Mouse (Mus musculus): ENCODE measurements around the gene Lmcd1. TPM values are rescaled to one million over a fixed set of nuclear protein-coding genes. Genes with fewer than 3 reads are reported as not detected.
A peak's percentile ranks its signal among the peaks of the same experiment; 100 is the strongest.

Gene Lmcd1
- total RNA-seq, 2 experiments from 2014 or later = 10.7 to 18.7 TPM

DNA sequence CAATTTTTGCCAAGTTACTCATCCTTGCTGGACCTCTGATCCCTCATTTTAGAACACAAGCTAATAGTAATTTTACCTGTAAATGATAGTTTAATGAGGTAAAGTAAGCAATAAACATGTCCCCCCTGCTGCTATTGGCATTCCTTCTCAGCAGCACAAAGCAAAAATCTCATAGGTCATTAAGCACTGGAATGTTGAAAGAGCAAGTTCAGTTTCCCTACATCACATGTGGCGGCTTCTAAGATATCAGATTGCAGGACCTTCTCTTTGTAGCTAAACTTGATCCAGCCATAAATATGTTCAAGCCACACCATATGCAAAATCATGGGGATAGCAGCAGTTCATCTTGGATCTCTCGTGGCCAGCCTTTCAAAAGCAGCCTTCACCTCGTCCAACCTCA, 7.4 kb downstream of the Lmcd1 start:
- ATAC-seq (replicated peaks; ENCODE audit: low FRiP score, low TSS enrichment, poor library complexity, severe bottlenecking) = no peak

GRCm38 (mm10) chr6:112281935-112282334, 8.4 kb downstream of the Lmcd1 start:
- ATAC-seq (replicated peaks; ENCODE audit: low FRiP score, low TSS enrichment, poor library complexity, severe bottlenecking) = no peak

GRCm38 (mm10) chr6:112284087-112284486, 10.5 kb downstream of the Lmcd1 start:
- ATAC-seq (replicated peaks; ENCODE audit: low FRiP score, low TSS enrichment, poor library complexity, severe bottlenecking) = no peak

- ATAC-seq (replicated peaks; ENCODE audit: low FRiP score, low TSS enrichment, poor library complexity, severe bottlenecking) = no peak
Measured at GRCm38 (mm10) chr6:112287671-112288070, 14.1 kb downstream of the Lmcd1 start.

- ATAC-seq (replicated peaks; ENCODE audit: low FRiP score, low TSS enrichment, poor library complexity, severe bottlenecking) = no peak
Measured at GRCm38 (mm10) chr6:112288271-112288670, 14.7 kb downstream of the Lmcd1 start.

DNA sequence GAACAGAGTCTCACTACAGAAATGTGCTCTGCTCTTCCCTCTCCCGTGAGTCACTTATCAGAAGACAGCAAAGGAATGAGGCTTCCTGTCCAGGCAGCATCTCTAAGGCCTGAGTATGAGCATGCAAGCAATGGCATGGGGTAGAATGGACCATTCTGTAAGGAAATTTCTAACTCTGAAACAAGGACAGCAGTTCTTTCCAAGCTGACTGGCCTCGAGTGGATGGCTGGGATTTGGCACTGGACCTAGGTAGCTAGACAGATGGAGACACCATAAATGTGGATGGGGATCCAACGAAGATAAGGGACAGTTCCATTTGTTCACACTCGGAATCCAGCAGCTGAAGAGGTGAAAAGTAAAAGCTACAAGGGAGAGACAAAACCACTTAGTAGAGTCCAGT, 17.6 kb downstream of the Lmcd1 start:
- ATAC-seq (replicated peaks; ENCODE audit: low FRiP score, low TSS enrichment, poor library complexity, severe bottlenecking) = no peak

- ATAC-seq (replicated peaks; ENCODE audit: low FRiP score, low TSS enrichment, poor library complexity, severe bottlenecking) = no peak
Measured at GRCm38 (mm10) chr6:112293320-112293719, 19.8 kb downstream of the Lmcd1 start.

DNA sequence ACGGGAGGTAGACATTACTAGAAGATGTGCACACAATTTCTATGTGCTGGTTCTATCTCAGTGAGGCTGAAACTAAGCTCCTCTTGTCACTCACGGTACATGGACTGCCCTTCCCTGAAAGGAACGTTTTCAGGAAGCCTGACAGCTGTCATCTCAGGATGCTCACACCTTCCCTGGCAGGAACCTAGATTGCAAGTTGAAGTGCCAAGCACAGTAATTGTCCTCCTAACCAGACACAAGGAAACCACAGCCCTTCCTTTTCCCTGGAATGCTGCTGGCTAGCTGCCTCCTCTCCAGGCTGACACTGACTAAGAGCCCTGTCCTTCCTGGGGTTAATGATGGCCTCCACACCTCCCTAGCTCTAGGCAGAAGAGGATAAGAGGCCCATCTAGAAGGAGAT, 21.7 kb downstream of the Lmcd1 start:
- no peak for ATAC-seq (replicated peaks; ENCODE audit: low FRiP score, low TSS enrichment, poor library complexity, severe bottlenecking)

DNA sequence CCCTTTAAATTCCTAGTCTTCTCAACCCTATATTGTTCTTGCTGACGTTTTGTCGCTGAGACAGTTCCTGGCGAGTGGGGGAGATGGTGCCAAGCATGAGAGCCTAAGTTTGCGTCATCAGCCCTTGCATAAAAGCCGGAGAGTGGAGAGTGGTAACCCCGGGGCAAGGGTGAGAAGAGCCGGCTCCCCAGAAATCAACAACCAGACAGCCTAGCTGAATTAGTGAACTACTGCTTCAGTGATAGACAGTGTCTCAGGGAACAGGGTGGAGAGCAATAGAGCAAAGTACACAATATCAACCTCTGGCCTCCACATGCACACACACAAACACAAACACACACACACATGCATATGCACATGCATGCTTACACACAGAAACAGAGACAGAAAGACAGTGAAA, 26.6 kb downstream of the Lmcd1 start:
- ATAC-seq (replicated peaks; ENCODE audit: low FRiP score, low TSS enrichment, poor library complexity, severe bottlenecking) = no peak

DNA sequence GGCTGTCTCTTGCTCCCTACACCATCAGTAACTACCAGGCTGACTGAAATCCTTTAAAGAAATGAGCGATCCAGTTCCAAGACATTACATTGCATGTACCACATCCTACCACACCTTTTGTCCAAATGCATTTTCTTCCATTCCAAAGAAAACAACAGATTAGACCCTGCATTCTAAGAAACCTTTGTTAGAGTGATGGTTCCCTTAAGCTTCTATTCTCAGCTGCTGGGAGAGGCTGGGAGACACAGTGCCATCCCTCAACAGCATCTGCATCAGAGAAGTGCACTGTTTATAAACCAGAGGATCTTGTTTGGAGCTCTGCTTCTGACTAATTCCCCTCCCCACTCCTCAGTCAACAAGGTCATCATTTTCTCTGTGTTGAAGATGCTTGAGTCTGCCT, 27.1 kb downstream of the Lmcd1 start:
- no peak for ATAC-seq (replicated peaks; ENCODE audit: low FRiP score, low TSS enrichment, poor library complexity, severe bottlenecking)

GRCm38 (mm10) chr6:112302248-112302647, 28.7 kb downstream of the Lmcd1 start:
- peak; percentile 93 for ATAC-seq (replicated peaks; ENCODE audit: low FRiP score, low TSS enrichment, poor library complexity, severe bottlenecking)

DNA sequence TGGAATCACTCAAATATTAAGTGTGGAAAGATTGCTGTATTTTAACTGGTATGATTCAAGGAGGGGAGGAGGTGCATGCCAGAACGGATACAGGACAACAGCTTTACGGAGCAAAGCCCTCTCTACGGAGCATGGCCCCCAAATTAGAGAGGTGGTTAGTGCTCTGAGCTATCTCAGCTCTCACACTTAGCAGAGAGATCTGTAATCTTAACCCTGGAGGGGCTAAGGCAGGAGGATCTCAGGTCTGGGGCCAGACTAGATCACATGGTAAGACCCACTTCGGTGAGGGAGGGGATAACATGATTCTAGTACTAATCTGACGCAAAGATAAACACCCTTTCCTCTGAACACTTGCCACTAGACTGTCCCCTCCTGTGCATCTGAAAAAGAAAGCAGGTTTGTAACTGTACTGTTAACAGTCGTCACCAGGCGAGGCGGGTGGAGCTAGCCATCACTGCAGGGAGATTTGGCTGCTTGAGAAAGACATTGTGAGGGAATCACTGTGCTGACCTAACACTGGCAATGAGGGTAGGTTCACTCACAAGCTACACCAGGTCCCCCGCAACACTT, 29.3 kb downstream of the Lmcd1 start:
- peak; percentile 83 for ATAC-seq (replicated peaks; ENCODE audit: low FRiP score, low TSS enrichment, poor library complexity, severe bottlenecking)

- ATAC-seq (replicated peaks; ENCODE audit: low FRiP score, low TSS enrichment, poor library complexity, severe bottlenecking) = no peak
Measured at GRCm38 (mm10) chr6:112304751-112305150, 31.2 kb downstream of the Lmcd1 start.

DNA sequence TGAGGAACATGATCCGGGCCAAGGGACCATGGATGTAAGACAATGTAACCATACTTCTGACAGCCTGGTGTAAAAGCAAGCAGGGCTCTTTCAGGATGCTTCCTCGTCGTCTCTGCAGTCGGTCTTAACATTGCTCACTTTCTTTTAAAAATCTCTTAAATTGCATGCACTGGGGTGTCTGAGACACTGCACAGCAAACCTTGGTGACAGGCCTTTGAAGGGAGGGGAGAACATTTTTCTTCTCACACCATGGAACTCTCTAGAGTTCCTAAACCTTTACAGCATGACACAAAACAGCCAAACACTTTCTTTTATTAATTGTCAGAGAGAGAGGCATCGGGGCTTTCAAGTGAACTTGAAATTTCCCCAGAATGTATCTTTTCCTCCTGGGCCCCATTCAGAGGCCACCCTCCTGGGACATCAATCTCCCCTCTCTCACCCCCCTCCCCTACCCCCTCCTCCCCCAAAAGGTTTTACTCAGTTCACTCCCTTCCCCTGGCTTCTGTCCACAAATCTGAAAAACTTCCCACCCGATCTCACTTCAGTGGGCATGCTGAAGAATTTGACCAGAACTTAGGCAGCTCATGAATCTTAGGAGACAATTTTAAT, 35.9 kb downstream of the Lmcd1 start:
- no peak for ATAC-seq (replicated peaks; ENCODE audit: low FRiP score, low TSS enrichment, poor library complexity, severe bottlenecking)

DNA sequence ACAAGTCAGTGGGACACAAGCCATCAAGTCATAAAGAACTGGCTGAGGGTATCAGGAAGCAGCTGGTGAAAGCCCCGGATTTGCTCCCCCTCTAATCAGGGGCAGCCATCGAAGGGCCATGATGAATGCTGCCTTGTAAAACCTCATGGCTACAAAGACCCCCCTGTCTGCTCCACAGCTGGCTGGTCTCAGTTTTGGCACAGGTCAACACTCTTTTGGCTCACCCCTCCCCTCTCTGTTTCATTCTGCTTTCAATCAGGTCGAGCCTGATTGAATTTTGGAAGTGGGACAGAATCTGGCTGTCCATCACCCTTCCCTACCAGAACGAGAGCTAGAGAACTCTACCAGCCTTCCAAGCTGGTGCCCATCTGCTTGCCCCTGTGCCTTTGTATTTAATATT, 37.8 kb downstream of the Lmcd1 start:
- ATAC-seq (replicated peaks; ENCODE audit: low FRiP score, low TSS enrichment, poor library complexity, severe bottlenecking) = no peak

DNA sequence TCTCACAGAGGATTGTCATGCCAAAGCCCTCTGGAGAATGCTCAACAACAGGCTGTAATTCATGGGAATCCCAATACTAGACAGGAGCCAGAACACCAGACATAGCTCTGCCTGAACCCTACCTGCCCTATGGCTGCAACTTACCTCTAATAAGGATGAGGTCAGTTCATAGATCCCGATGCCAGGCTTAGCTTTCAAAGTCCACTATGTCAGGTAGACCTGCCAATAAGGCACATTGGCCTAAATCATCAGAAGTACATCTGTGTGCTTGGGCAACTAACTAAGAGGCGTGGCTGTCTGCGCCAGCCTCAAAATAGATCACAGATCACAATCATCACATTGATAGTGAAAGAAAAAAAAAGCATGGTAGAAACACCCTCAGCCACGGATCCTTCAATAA, 45.9 kb downstream of the Lmcd1 start:
- no peak for ATAC-seq (replicated peaks; ENCODE audit: low FRiP score, low TSS enrichment, poor library complexity, severe bottlenecking)

DNA sequence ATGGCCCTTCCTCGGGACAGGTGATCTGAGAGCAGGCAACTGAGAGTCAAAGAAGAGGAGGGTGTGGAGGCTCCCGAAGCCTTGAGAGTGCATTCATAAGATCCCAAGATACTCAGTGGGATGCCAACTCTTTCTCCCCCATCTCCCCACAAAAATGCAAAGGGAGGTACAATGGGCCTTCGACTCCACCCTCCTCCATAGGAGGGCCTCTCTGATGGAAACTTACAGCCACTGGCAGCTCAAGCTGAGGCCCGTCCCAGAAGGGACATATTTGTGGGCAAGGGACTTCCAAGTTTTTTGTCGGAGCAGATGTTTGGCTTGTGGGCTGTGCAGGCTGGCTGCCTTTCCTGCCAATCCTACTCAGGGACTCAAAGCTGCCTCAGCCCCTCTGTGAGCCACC, 47.1 kb downstream of the Lmcd1 start:
- no peak for ATAC-seq (replicated peaks; ENCODE audit: low FRiP score, low TSS enrichment, poor library complexity, severe bottlenecking)

GRCm38 (mm10) chr6:112322916-112323315, 49.4 kb downstream of the Lmcd1 start:
- ATAC-seq (replicated peaks; ENCODE audit: low FRiP score, low TSS enrichment, poor library complexity, severe bottlenecking) = no peak

DNA sequence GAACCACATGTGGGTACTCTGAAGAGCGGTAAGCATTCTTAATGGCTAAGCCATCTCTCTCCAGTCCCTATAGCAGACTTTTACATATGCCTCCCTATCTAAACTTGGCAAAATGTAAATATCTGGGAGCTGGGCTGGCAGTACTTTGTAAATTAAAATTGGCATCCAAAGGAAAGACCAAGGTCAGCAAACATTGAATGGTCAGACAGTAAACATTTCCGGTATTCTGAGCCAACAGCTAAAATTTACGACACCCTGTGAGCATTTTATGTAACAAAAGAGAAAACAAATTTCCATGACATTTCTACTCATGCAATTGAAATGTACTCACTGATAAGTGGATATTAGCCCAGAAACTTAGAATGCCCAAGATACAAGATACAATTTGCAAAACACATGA, 51.7 kb downstream of the Lmcd1 start:
- no peak for ATAC-seq (replicated peaks; ENCODE audit: low FRiP score, low TSS enrichment, poor library complexity, severe bottlenecking)

- ATAC-seq (replicated peaks; ENCODE audit: low FRiP score, low TSS enrichment, poor library complexity, severe bottlenecking) = no peak
Measured at GRCm38 (mm10) chr6:112327793-112328192, 54.2 kb downstream of the Lmcd1 start.

- ATAC-seq (replicated peaks; ENCODE audit: low FRiP score, low TSS enrichment, poor library complexity, severe bottlenecking) = no peak
Measured at GRCm38 (mm10) chr6:112330520-112331222, 57.1 kb downstream of the Lmcd1 start.

Measured in megakaryocyte-erythroid progenitor cell, adult 5-6 weeks (primary cell).